Mouse (Mus musculus): Measurements from ENCODE around the gene Prickle2. TPM values are rescaled to one million over a fixed set of nuclear protein-coding genes. Genes with fewer than 3 reads are reported as not detected.

Gene Prickle2
- polyA plus RNA-seq, 1 experiment: 1.1 TPM

DNA sequence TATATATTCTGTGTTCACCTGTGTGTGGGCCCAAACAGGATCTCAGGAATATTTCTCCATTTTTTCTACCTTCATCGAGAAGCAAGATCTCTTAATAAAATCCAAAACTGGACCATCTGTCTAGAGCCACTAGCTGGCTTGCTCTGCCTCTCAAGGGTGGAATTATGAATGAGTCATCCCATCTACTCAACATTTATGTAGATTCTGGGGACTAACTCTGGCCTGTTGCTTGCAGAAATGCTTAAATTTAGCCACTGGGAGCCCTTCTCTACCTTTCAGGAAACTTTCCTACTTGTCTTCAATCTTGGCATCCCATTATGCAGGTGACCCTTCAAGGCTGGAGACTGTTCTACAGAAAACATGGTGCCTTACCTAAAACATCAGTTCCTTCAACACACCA, 194.0 kb downstream of the Prickle2 start:
- Histone ChIP-seq H3K27me3 (ENCODE audit: control insufficient read depth, insufficient read depth, low read length) (no peaks in the 10 kb centered on the region), H3K4me1 (ENCODE audit: control insufficient read depth, insufficient read depth, insufficient read length) (no peaks in the 10 kb centered on the region), H3K36me3 (ENCODE audit: control insufficient read depth, insufficient read depth, low read length) (no peaks in the 10 kb centered on the region), H3K27ac (ENCODE audit: insufficient read depth, low read length) (no peak overlapping the region), H3K4me3 (ENCODE audit: extremely low read depth, insufficient read depth, insufficient read length) (no peak overlapping the region)
- WGBS: 84% methylated on average over 1 of the region's 1 CpGs
- DNase-seq (ENCODE audit: low read depth in 1 of 2, low spot score in 2 of 2): no peak
- TF ChIP-seq POLR2A (IDR thresholded peaks at IDR 0.05; ENCODE audit: low read depth, low read length) (no peak), CTCF (IDR thresholded peaks at IDR 0.05; ENCODE audit: extremely low read depth, insufficient read depth, insufficient read length, insufficient replicate concordance) (no peak)

DNA sequence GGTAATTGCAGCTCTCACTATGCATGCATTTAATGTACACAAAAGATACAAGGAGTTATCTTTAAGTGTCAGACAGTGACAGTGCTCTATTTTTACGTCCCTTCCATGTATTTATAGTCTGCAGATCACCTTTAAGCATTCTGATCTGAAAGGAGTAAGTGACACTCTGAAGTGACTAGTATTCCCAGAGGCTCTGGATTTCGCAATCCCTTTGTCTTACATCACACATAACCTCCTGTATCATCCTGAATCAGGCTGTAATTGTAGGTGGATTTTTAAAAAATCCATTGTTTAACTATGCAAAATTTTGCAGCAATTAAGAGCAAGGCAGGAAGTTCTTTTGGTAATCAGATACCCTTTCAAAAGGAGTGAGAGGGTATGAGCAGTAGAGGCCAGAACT, 196.2 kb downstream of the Prickle2 start:
- Histone ChIP-seq H3K4me1 (ENCODE audit: control insufficient read depth, insufficient read depth, insufficient read length) (no peaks in the 10 kb centered on the region), H3K4me3 (ENCODE audit: extremely low read depth, insufficient read depth, insufficient read length) (no peak overlapping the region), H3K36me3 (ENCODE audit: control insufficient read depth, insufficient read depth, low read length) (no peaks in the 10 kb centered on the region), H3K27ac (ENCODE audit: insufficient read depth, low read length) (no peak overlapping the region), H3K27me3 (ENCODE audit: control insufficient read depth, insufficient read depth, low read length) (no peaks in the 10 kb centered on the region)
- TF ChIP-seq CTCF (IDR thresholded peaks at IDR 0.05; ENCODE audit: extremely low read depth, insufficient read depth, insufficient read length, insufficient replicate concordance) (no peak), POLR2A (IDR thresholded peaks at IDR 0.05; ENCODE audit: low read depth, low read length) (no peak)
- DNase-seq (ENCODE audit: low read depth in 1 of 2, low spot score in 2 of 2): no peak
- 63% methylated on average over 2 of the region's 2 CpGs for WGBS

DNA sequence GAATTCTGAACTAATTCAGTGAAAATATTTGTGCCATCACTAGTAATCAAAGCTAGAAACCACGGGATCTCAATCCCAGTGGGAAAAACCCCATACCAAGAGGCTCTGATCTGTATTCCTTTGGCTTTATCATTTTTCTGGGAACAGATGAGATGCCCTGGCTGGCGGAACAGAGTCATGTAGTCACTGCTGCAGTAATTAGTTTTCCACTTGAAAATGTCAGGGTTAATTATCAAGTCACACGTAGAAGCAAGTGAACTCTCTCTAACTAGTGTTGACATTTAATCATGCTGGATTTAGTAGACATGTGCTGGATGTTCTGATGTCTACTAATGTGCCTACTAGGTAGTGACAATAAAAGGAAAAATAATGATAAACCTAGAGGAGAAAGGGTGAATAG, 199.7 kb downstream of the Prickle2 start:
- no peak overlapping the region for H3K4me3 ChIP-seq (ENCODE audit: extremely low read depth, insufficient read depth, insufficient read length)
- no peak for DNase-seq (ENCODE audit: low read depth in 1 of 2, low spot score in 2 of 2)
- H3K4me1 ChIP-seq (ENCODE audit: control insufficient read depth, insufficient read depth, insufficient read length): no peaks in the 10 kb centered on the region
- TF ChIP-seq CTCF (IDR thresholded peaks at IDR 0.05; ENCODE audit: extremely low read depth, insufficient read depth, insufficient read length, insufficient replicate concordance) (no peak), POLR2A (IDR thresholded peaks at IDR 0.05; ENCODE audit: low read depth, low read length) (no peak)
- 85% methylated on average over 3 of the region's 3 CpGs for WGBS
- no peaks in the 10 kb centered on the region for H3K36me3 ChIP-seq (ENCODE audit: control insufficient read depth, insufficient read depth, low read length)
- H3K27ac ChIP-seq (ENCODE audit: insufficient read depth, low read length): no peak overlapping the region
- no peaks in the 10 kb centered on the region for H3K27me3 ChIP-seq (ENCODE audit: control insufficient read depth, insufficient read depth, low read length)

DNA sequence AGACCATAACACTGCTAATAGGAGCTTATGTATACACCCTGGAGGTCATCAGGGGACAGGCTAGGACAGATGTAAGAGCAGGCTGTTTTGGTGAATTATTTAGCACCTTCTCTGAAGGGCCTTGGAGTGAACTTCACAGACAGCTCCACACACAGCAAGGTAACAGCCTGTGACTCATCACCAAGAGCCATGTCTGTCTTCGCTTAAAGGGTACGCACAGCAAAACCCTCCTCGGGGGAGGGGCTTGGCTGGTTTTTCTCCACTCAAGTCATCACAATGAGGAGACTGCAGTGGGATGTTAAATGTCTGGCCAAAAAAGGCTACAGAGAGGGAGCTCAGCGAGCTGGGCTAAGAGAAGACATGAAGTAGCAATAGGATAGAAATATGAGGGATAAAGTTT, 206.5 kb downstream of the Prickle2 start:
- WGBS: 90% methylated on average over 4 of the region's 4 CpGs
- Histone ChIP-seq H3K27ac (ENCODE audit: insufficient read depth, low read length) (no peak overlapping the region), H3K27me3 (ENCODE audit: control insufficient read depth, insufficient read depth, low read length) (no peaks in the 10 kb centered on the region), H3K4me3 (ENCODE audit: extremely low read depth, insufficient read depth, insufficient read length) (no peak overlapping the region), H3K36me3 (ENCODE audit: control insufficient read depth, insufficient read depth, low read length) (no peaks in the 10 kb centered on the region), H3K4me1 (ENCODE audit: control insufficient read depth, insufficient read depth, insufficient read length) (no peaks in the 10 kb centered on the region)
- TF ChIP-seq POLR2A (IDR thresholded peaks at IDR 0.05; ENCODE audit: low read depth, low read length): no peak
- DNase-seq (ENCODE audit: low read depth in 1 of 2, low spot score in 2 of 2): no peak

DNA sequence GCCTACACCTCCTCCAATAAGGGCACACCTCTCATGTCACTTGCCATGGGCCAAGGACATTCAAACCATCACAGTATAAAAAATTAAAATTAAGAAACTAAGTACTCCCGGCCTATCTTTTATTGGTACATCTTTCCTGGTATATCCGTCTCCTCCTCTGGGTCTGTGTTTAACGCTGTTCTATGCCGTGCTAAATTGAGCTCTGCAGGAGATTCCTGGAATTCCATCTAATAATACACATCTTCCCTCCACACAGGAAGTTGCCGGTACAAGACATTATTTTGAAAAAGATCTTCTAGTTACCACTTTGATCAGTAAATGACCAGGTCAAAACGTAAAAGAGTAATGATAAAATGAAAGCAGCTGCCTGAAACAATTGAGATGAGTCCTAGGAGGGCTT, 207.4 kb downstream of the Prickle2 start:
- TF ChIP-seq CTCF (IDR thresholded peaks at IDR 0.05; ENCODE audit: extremely low read depth, insufficient read depth, insufficient read length, insufficient replicate concordance): no peak
- TF ChIP-seq POLR2A (IDR thresholded peaks at IDR 0.05; ENCODE audit: low read depth, low read length): no peak
- WGBS: 75% methylated on average over 6 of the region's 6 CpGs
- no peak overlapping the region for H3K27ac ChIP-seq (ENCODE audit: insufficient read depth, low read length)
- H3K4me3 ChIP-seq (ENCODE audit: extremely low read depth, insufficient read depth, insufficient read length): no peak overlapping the region
- no peaks in the 10 kb centered on the region for H3K36me3 ChIP-seq (ENCODE audit: control insufficient read depth, insufficient read depth, low read length)
- H3K27me3 ChIP-seq (ENCODE audit: control insufficient read depth, insufficient read depth, low read length): no peaks in the 10 kb centered on the region
- no peak for DNase-seq (ENCODE audit: low read depth in 1 of 2, low spot score in 2 of 2)
- H3K4me1 ChIP-seq (ENCODE audit: control insufficient read depth, insufficient read depth, insufficient read length): no peaks in the 10 kb centered on the region

DNA sequence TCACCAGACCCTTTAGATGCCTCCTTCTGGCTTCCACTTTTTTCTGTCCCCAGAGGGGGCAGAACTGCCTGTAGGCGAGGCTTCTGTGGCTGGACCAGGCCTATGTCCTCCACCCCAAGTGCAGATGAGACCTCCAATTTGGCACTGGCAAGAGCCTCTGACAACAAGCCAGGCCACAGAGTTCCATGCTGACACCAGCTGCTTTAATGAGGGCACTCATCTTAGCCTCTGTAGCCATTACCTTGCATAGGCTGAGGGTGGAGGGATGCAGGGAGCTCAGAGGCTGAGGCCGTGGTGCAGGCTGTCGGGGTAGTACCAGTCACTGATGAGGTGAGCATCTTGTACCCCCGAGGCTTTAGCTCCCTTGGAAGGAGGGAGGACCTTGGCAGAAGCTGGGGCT, 208.7 kb downstream of the Prickle2 start:
- DNase-seq (ENCODE audit: low read depth in 1 of 2, low spot score in 2 of 2): no peak
- no peak overlapping the region for H3K4me3 ChIP-seq (ENCODE audit: extremely low read depth, insufficient read depth, insufficient read length)
- no peaks in the 10 kb centered on the region for H3K27me3 ChIP-seq (ENCODE audit: control insufficient read depth, insufficient read depth, low read length)
- no peak overlapping the region for H3K27ac ChIP-seq (ENCODE audit: insufficient read depth, low read length)
- H3K36me3 ChIP-seq (ENCODE audit: control insufficient read depth, insufficient read depth, low read length): no peaks in the 10 kb centered on the region
- no peaks in the 10 kb centered on the region for H3K4me1 ChIP-seq (ENCODE audit: control insufficient read depth, insufficient read depth, insufficient read length)
- no peak for TF ChIP-seq CTCF (IDR thresholded peaks at IDR 0.05; ENCODE audit: extremely low read depth, insufficient read depth, insufficient read length, insufficient replicate concordance)
- TF ChIP-seq POLR2A (IDR thresholded peaks at IDR 0.05; ENCODE audit: low read depth, low read length): no peak
- 77% methylated on average over 4 of the region's 4 CpGs for WGBS

DNA sequence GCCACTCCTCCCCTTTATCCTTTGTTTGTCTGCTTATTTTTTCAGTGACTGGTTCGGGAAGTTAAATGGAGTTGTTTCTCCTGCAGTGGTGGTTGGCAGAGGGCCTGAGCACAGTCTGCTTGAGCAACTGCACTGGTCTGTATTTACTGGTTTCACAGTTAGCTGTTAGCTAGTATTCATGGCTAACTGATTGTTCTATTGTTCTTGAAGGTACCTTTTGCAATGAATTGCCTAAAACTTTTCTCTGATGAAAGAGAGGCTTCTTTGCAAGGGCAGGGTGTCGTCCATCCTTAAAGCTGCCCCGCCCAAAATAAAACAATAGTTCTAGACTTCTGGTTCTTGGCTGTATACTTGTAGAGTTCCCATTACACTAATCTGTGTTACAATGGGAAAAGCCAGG, 210.5 kb downstream of the Prickle2 start:
- no peaks in the 10 kb centered on the region for H3K4me1 ChIP-seq (ENCODE audit: control insufficient read depth, insufficient read depth, insufficient read length)
- H3K27ac ChIP-seq (ENCODE audit: insufficient read depth, low read length): no peak overlapping the region
- no peak for DNase-seq (ENCODE audit: low read depth in 1 of 2, low spot score in 2 of 2)
- no peaks in the 10 kb centered on the region for H3K27me3 ChIP-seq (ENCODE audit: control insufficient read depth, insufficient read depth, low read length)
- WGBS: 84% methylated on average over 3 of the region's 3 CpGs
- H3K4me3 ChIP-seq (ENCODE audit: extremely low read depth, insufficient read depth, insufficient read length): no peak overlapping the region
- no peaks in the 10 kb centered on the region for H3K36me3 ChIP-seq (ENCODE audit: control insufficient read depth, insufficient read depth, low read length)
- TF ChIP-seq POLR2A (IDR thresholded peaks at IDR 0.05; ENCODE audit: low read depth, low read length) (no peak), CTCF (IDR thresholded peaks at IDR 0.05; ENCODE audit: extremely low read depth, insufficient read depth, insufficient read length, insufficient replicate concordance) (no peak)

Measured in spleen, adult 2 months (tissue).